Mouse (Mus musculus) embryonic facial prominence, embryonic 15.5 days (tissue): ENCODE measurements around the gene Tmem59. TPM values are rescaled to one million over a fixed set of nuclear protein-coding genes. Genes with fewer than 3 reads are reported as not detected.

Source experiments
- ATAC-seq: fragments of 200-750 bp; cut with Nextera tagmentation; 2 replicates; pipeline ENCODE4 v1.8.0; 2017; ENCODE audit warnings: low read depth, moderate TSS enrichment; ENCODE audit not compliant: insufficient number of reproducible peaks, low FRiP score, low TSS enrichment
- H3K27ac ChIP-seq: fragments of 300-500 bp; sonication (generic); replicated peaks from 2 replicates; pipeline ENCODE4 v1.5.1; 2015; ENCODE audit warnings: mild to moderate bottlenecking, inconsistent platforms
- H3K27me3 ChIP-seq: fragments of 300-500 bp; sonication (generic); 2 replicates; pipeline ENCODE4 v1.6.1; 2015; ENCODE audit warnings: inconsistent platforms
- H3K36me3 ChIP-seq: fragments of 300-500 bp; sonication (generic); 2 replicates; pipeline ENCODE4 v1.6.1; 2015; ENCODE audit warnings: mild to moderate bottlenecking, inconsistent platforms
- H3K4me1 ChIP-seq: fragments of 300-500 bp; sonication (generic); 2 replicates; pipeline ENCODE4 v1.6.1; 2015; ENCODE audit warnings: inconsistent platforms
- H3K4me2 ChIP-seq: fragments of 300-500 bp; sonication (generic); replicated peaks from 2 replicates; pipeline ENCODE4 v1.6.1; 2015; ENCODE audit warnings: mild to moderate bottlenecking, inconsistent platforms
- H3K4me3 ChIP-seq: fragments of 300-500 bp; sonication (generic); replicated peaks from 2 replicates; pipeline ENCODE4 v1.5.1; 2015; ENCODE audit warnings: mild to moderate bottlenecking, inconsistent platforms
- H3K9ac ChIP-seq: fragments of 300-500 bp; sonication (generic); 2 replicates; pipeline ENCODE4 v1.6.1; 2015; ENCODE audit warnings: inconsistent platforms
- H3K9me3 ChIP-seq: fragments of 300-500 bp; sonication (generic); replicated peaks from 2 replicates; pipeline ENCODE4 v1.6.1; 2016; ENCODE audit warnings: inconsistent platforms
- whole genome bisulfite sequencing: fragments of 180-500 bp; shearing (Covaris S2); methylation state at CpG from one replicate; pipeline ENCODE4 v1.1.7; 2015; 5-methylcytosine and 5-hydroxymethylcytosine counted together
- polyA plus RNA-seq: library from polyadenylated mRNA; unstranded; fragments of >200 nt; fragmentation: Nextera tagmentation; extraction: Ambion mirVana; gene quantifications from 2 replicates; pipeline ENCODE4 v1.2.1, GENCODE M21; 2015

Gene Tmem59
- polyA plus RNA-seq, 1 experiment from 2014 or later: 621 TPM

GRCm38 (mm10) chr4:107156983-107157401, 21.2 kb upstream of the Tmem59 start:
- 82% methylated on average over 4 of the region's 4 CpGs for WGBS
- Histone ChIP-seq H3K4me2 (no peak overlapping the region), H3K9ac (no peak overlapping the region), H3K27ac (no peak overlapping the region), H3K36me3 (peaks cover 45% of the 10 kb centered on the region), H3K9me3 (no peaks in the 10 kb centered on the region), H3K4me1 (no peaks in the 10 kb centered on the region), H3K4me3 (no peak overlapping the region), H3K27me3 (no peaks in the 10 kb centered on the region)
- ATAC-seq: no peak

- peaks cover 55% of the 10 kb centered on the region for H3K36me3 ChIP-seq
- no peak for ATAC-seq
- no peak overlapping the region for H3K27ac ChIP-seq
- no peaks in the 10 kb centered on the region for H3K27me3 ChIP-seq
- no peak overlapping the region for H3K4me2 ChIP-seq
- 81% methylated on average over 11 of the region's 11 CpGs for WGBS
- H3K9ac ChIP-seq: no peak overlapping the region
- no peaks in the 10 kb centered on the region for H3K9me3 ChIP-seq
- H3K4me3 ChIP-seq: no peak overlapping the region
- 0 out of 2 replicates have a peak, but pooled peaks cover 5% of the 10 kb centered on the region for H3K4me1 ChIP-seq
Measured at GRCm38 (mm10) chr4:107159166-107159773, 18.9 kb upstream of the Tmem59 start.

GRCm38 (mm10) chr4:107160181-107160580, 18.0 kb upstream of the Tmem59 start:
- Histone ChIP-seq H3K27ac (no peak overlapping the region), H3K4me1 (0 out of 2 replicates have a peak, but pooled peaks cover 7% of the 10 kb centered on the region), H3K36me3 (peaks cover 55% of the 10 kb centered on the region), H3K9ac (no peak overlapping the region), H3K9me3 (no peaks in the 10 kb centered on the region), H3K4me3 (no peak overlapping the region), H3K4me2 (no peak overlapping the region), H3K27me3 (no peaks in the 10 kb centered on the region)
- 92% methylated on average over 8 of the region's 8 CpGs for WGBS
- ATAC-seq: no peak

- Histone ChIP-seq H3K27me3 (no peaks in the 10 kb centered on the region), H3K9ac (no peak overlapping the region), H3K4me1 (0 out of 2 replicates have a peak, but pooled peaks cover 7% of the 10 kb centered on the region), H3K4me2 (no peak overlapping the region), H3K4me3 (no peak overlapping the region), H3K27ac (no peak overlapping the region), H3K9me3 (no peaks in the 10 kb centered on the region), H3K36me3 (peaks cover 40% of the 10 kb centered on the region)
- ATAC-seq: no peak
- 84% methylated on average over 10 of the region's 10 CpGs for WGBS
Measured at GRCm38 (mm10) chr4:107163341-107163740, 14.9 kb upstream of the Tmem59 start.

GRCm38 (mm10) chr4:107163756-107164587, 14.2 kb upstream of the Tmem59 start:
- H3K9me3 ChIP-seq: no peaks in the 10 kb centered on the region
- H3K27ac ChIP-seq: no peak overlapping the region
- H3K4me1 ChIP-seq: 0 out of 2 replicates have a peak, but pooled peaks cover 7% of the 10 kb centered on the region
- ATAC-seq: peak; percentile 77
- peaks cover 36% of the 10 kb centered on the region for H3K36me3 ChIP-seq
- WGBS: 38% methylated on average over 9 of the region's 9 CpGs
- H3K27me3 ChIP-seq: no peaks in the 10 kb centered on the region
- H3K4me2 ChIP-seq: no peak overlapping the region
- H3K9ac ChIP-seq: no peak overlapping the region
- H3K4me3 ChIP-seq: no peak overlapping the region

GRCm38 (mm10) chr4:107166700-107167099, 11.5 kb upstream of the Tmem59 start:
- no peak for ATAC-seq
- WGBS: 75% methylated on average over 5 of the region's 5 CpGs

GRCm38 (mm10) chr4:107167798-107168197, 10.4 kb upstream of the Tmem59 start:
- Histone ChIP-seq H3K4me1 (0 out of 2 replicates have a peak, but pooled peaks cover 7% of the 10 kb centered on the region), H3K27ac (no peak overlapping the region), H3K27me3 (no peaks in the 10 kb centered on the region), H3K4me2 (no peak overlapping the region), H3K9me3 (no peaks in the 10 kb centered on the region), H3K36me3 (peaks cover 27% of the 10 kb centered on the region), H3K4me3 (no peak overlapping the region), H3K9ac (no peak overlapping the region)
- 86% methylated on average over 5 of the region's 5 CpGs for WGBS
- no peak for ATAC-seq

More at GRCm38 (mm10) chr4:107166700-107167099, 11.5 kb upstream of the Tmem59 start:
- Histone ChIP-seq H3K27me3 (no peaks in the 10 kb centered on the region), H3K27ac (no peak overlapping the region), H3K4me1 (0 out of 2 replicates have a peak, but pooled peaks cover 7% of the 10 kb centered on the region), H3K4me2 (no peak overlapping the region), H3K9me3 (no peaks in the 10 kb centered on the region), H3K9ac (no peak overlapping the region), H3K36me3 (peaks cover 26% of the 10 kb centered on the region), H3K4me3 (no peak overlapping the region)

GRCm38 (mm10) chr4:107177506-107177905, 693 bp upstream of the Tmem59 start:
- H3K9me3 ChIP-seq: no peaks in the 10 kb centered on the region
- H3K27me3 ChIP-seq: no peaks in the 10 kb centered on the region
- H3K4me2 ChIP-seq: peak overlapping the region; percentile 64
- H3K4me3 ChIP-seq: peak overlapping the region; percentile 99
- peaks cover 32% of the 10 kb centered on the region for H3K4me1 ChIP-seq
- peak overlapping the region; percentile 92 for H3K9ac ChIP-seq
- peak overlapping the region; percentile 98 for H3K27ac ChIP-seq
- WGBS: 37% methylated on average over 11 of the region's 11 CpGs
- ATAC-seq: no peak
- peaks cover 21% of the 10 kb centered on the region for H3K36me3 ChIP-seq

- Histone ChIP-seq H3K4me3 (peak within 1 kb of the TSS; percentile 99), H3K36me3 (peaks cover 9% of the 10 kb centered on the region; the same call in 1 of the 2 replicates), H3K27ac (peak within 1 kb of the TSS; percentile 98), H3K4me2 (peak within 1 kb of the TSS; percentile 64), H3K9me3 (no peaks in the 10 kb centered on the region), H3K4me1 (peaks cover 39% of the 10 kb centered on the region), H3K9ac (peak within 1 kb of the TSS; percentile 92), H3K27me3 (no peaks in the 10 kb centered on the region)
- under 1% methylated on average over 47 of the region's 47 CpGs for WGBS
- ATAC-seq: peak; percentile 55; the same call in 1 of the 2 replicates
Measured at GRCm38 (mm10) chr4:107178830-107179490, 761 bp downstream of the Tmem59 start, which contains the start of gene Tceanc2. Tceanc2 (minus strand) TSS chr4:107179116.

- H3K36me3 ChIP-seq: peaks cover 7% of the 10 kb centered on the region; the same call in 1 of the 2 replicates
- H3K9me3 ChIP-seq: no peaks in the 10 kb centered on the region
- H3K27ac ChIP-seq: peak overlapping the region; percentile 98
- no peak for ATAC-seq
- peak overlapping the region; percentile 99 for H3K4me3 ChIP-seq
- H3K4me1 ChIP-seq: peaks cover 39% of the 10 kb centered on the region
- peak overlapping the region; percentile 64 for H3K4me2 ChIP-seq
- 1% methylated on average over 8 of the region's 8 CpGs for WGBS
- no peaks in the 10 kb centered on the region for H3K27me3 ChIP-seq
- peak overlapping the region; percentile 92 for H3K9ac ChIP-seq
Measured at GRCm38 (mm10) chr4:107179561-107179960, 1.4 kb downstream of the Tmem59 start.

GRCm38 (mm10) chr4:107180746-107181145, 2.5 kb downstream of the Tmem59 start:
- 0 out of 2 replicates have a peak overlapping the region, but pooled peaks have one; percentile 22 for H3K27ac ChIP-seq
- H3K9me3 ChIP-seq: no peaks in the 10 kb centered on the region
- H3K4me1 ChIP-seq: peaks cover 47% of the 10 kb centered on the region
- H3K4me2 ChIP-seq: peak overlapping the region; percentile 64; the same call in 1 of the 2 replicates
- H3K27me3 ChIP-seq: no peaks in the 10 kb centered on the region
- no peak overlapping the region for H3K9ac ChIP-seq
- H3K36me3 ChIP-seq: no peaks in the 10 kb centered on the region
- no peak overlapping the region for H3K4me3 ChIP-seq
- no peak for ATAC-seq
